Mouse (Mus musculus) lung, embryonic 16.5 days (tissue): ENCODE measurements around the gene Ccdc136. TPM values are rescaled to one million over a fixed set of nuclear protein-coding genes. Genes with fewer than 3 reads are reported as not detected.

Experiments used
- ATAC-seq: fragments of 200-750 bp; cut with Nextera tagmentation; 2 replicates; pipeline ENCODE4 v1.8.0; 2017; ENCODE audit warnings: low read depth, mild to moderate bottlenecking, moderate library complexity
- H3K27ac ChIP-seq: fragments of 300-500 bp; sonication (generic); 2 replicates; pipeline ENCODE4 v1.5.1; 2014; ENCODE audit warnings: mild to moderate bottlenecking, control low read depth, low read length
- H3K27me3 ChIP-seq: fragments of 300-500 bp; sonication (generic); 2 replicates; pipeline ENCODE4 v1.6.1; 2014; ENCODE audit warnings: low read depth, low read length, mixed read lengths; ENCODE audit not compliant: control insufficient read depth, insufficient read depth
- H3K36me3 ChIP-seq: fragments of 300-500 bp; sonication (generic); 2 replicates; pipeline ENCODE4 v1.6.1; 2014; ENCODE audit warnings: low read length; ENCODE audit not compliant: control insufficient read depth, insufficient read depth
- H3K4me1 ChIP-seq: fragments of 300-500 bp; sonication (generic); replicated peaks from 2 replicates; pipeline ENCODE4 v1.6.1; 2014; ENCODE audit warnings: low read length, mixed read lengths; ENCODE audit not compliant: control insufficient read depth, insufficient read depth
- H3K4me2 ChIP-seq: fragments of 300-500 bp; sonication (generic); 2 replicates; pipeline ENCODE4 v1.6.1; 2014; ENCODE audit warnings: low read depth, low read length, control low read depth
- H3K4me3 ChIP-seq: fragments of 300-500 bp; sonication (generic); 2 replicates; pipeline ENCODE4 v1.5.1; 2014; ENCODE audit warnings: mild to moderate bottlenecking, low read length, control low read depth
- H3K9ac ChIP-seq: fragments of 300-500 bp; sonication (generic); 2 replicates; pipeline ENCODE4 v1.6.1; 2014; ENCODE audit warnings: low read length, control low read depth
- H3K9me3 ChIP-seq: fragments of 300-500 bp; sonication (generic); 2 replicates; pipeline ENCODE4 v1.6.1; 2016; ENCODE audit warnings: low read length; ENCODE audit not compliant: control insufficient read depth
- WGBS: fragments of 180-500 bp; shearing (Covaris S2); extraction: QIAGEN DNeasy Blood & Tissue Kit; methylation state at CpG from one replicate; pipeline ENCODE4 v1.1.7; 2014; 5-methylcytosine and 5-hydroxymethylcytosine counted together
- polyA plus RNA-seq: library from polyadenylated mRNA; unstranded; fragments of >200 nt; fragmentation: Nextera tagmentation; extraction: Ambion mirVana; gene quantifications from 2 replicates; pipeline ENCODE4 v1.2.1, GENCODE M21; 2015

The Ccdc136 gene
- polyA plus RNA-seq, 1 experiment from 2014 or later: 13.8 TPM

- Histone ChIP-seq H3K4me1 (peaks cover 23% of the 10 kb centered on the region), H3K27ac (no peak overlapping the region), H3K4me2 (peak overlapping the region; percentile 94), H3K9me3 (no peaks in the 10 kb centered on the region), H3K4me3 (peak overlapping the region; percentile 65), H3K36me3 (no peaks in the 10 kb centered on the region), H3K27me3 (peaks cover 21% of the 10 kb centered on the region), H3K9ac (peak overlapping the region; percentile 74)
- no peak for ATAC-seq
Observed at GRCm38 (mm10) chr6:29432676-29433037, 36.5 kb downstream of the Ccdc136 start.

DNA sequence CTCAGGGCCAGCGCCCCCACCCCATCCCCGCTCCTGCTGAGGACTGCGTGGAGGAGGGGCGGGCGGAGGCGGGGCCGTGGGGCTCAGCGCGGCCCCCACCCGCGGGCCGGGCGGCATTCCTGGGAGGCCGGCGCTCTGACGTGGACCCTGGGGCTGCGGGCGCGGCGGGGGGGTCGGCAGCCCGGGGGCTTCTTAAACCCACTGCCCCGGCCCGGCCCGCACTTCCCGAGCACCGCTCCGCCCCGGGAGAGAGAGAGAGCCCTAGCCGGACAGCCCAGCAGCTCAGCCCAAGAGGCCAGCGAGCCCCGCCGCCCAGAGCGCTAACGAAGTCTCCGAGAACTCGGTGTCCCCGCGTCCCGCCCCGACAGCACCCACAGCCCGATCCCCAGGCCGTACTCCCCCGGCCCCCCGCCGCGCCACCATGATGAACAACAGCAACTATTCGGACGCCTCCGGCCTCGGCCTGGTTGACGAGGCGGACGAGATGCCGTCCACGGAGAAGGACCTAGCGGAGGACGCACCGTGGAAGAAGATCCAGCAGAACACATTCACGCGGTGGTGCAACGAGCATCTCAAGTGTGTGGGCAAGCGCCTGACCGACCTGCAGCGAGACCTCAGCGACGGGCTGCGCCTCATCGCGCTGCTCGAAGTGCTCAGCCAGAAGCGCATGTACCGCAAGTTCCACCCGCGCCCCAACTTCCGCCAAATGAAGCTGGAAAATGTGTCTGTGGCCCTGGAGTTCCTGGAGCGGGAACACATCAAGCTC, 37.1 kb downstream of the Ccdc136 start, which contains the start of gene Flnc:
TSS of gene Flnc (plus strand) at position 219 of the 766 bp plus-strand sequence.
- Histone ChIP-seq H3K9me3 (no peaks in the 10 kb centered on the region), H3K9ac (peak within 1 kb of the TSS; percentile 74), H3K36me3 (no peaks in the 10 kb centered on the region), H3K4me3 (peak within 1 kb of the TSS; percentile 65), H3K4me2 (peak within 1 kb of the TSS; percentile 94), H3K27me3 (peaks cover 21% of the 10 kb centered on the region), H3K4me1 (peaks cover 23% of the 10 kb centered on the region), H3K27ac (peak within 1 kb of the TSS; percentile 45; the same call in 1 of the 2 replicates)
- ATAC-seq: peak; percentile 28
- WGBS: under 1% methylated on average over 46 of the region's 77 CpGs

DNA sequence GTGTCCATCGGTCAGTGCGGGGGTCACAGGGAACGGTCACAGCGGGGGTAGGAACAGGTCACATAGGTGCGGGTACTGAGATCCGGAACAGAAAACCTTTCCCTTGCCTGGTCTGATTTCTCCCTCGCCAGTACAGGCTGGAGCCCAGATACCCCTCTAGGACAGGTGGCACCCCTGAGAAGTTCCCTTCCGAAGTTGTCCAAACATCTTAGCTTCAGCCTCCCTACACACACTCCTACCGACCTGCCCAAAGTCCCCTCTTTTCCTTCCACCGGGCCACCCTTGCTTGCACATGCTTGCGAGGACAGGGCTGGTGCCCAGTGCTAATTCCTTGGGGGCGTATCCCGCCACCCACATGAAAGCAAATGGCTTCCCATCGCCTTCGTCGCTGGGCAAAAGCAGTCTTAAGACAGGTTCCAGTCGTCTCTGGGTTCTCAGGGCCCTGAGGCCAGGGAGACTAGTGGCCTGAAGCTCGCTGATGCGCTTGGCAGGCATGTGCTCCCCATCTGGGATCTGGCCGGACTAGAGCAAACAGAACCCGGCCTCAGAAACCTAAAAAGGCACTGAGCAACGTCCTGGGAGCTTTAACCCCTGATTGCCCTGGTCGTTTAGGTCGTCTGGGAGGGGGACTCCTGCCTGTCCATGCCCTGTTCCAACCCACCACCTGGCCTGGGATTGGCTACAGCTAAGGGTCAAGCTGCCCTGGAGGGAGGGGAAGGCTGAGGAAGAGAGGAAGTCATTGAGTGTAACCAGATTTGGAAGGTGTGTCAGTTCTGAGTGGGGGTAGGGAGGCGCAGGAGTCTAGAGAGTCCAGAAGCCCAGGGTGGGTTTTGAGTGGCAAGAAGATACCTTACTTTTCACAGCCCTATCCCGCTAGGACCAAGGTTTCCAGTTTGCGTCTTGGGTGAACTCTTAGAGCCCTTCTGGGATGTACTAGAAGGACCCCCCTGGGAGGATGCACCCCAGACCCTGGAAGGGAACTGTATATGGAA, 38.0 kb downstream of the Ccdc136 start:
- peaks cover 21% of the 10 kb centered on the region for H3K27me3 ChIP-seq
- peak overlapping the region; percentile 94 for H3K4me2 ChIP-seq
- peaks cover 23% of the 10 kb centered on the region for H3K4me1 ChIP-seq
- no peaks in the 10 kb centered on the region for H3K9me3 ChIP-seq
- no peak for ATAC-seq
- peak overlapping the region; percentile 45; the same call in 1 of the 2 replicates for H3K27ac ChIP-seq
- 7% methylated on average over 27 of the region's 27 CpGs for WGBS
- H3K4me3 ChIP-seq: peak overlapping the region; percentile 65
- H3K36me3 ChIP-seq: no peaks in the 10 kb centered on the region
- H3K9ac ChIP-seq: peak overlapping the region; percentile 74

DNA sequence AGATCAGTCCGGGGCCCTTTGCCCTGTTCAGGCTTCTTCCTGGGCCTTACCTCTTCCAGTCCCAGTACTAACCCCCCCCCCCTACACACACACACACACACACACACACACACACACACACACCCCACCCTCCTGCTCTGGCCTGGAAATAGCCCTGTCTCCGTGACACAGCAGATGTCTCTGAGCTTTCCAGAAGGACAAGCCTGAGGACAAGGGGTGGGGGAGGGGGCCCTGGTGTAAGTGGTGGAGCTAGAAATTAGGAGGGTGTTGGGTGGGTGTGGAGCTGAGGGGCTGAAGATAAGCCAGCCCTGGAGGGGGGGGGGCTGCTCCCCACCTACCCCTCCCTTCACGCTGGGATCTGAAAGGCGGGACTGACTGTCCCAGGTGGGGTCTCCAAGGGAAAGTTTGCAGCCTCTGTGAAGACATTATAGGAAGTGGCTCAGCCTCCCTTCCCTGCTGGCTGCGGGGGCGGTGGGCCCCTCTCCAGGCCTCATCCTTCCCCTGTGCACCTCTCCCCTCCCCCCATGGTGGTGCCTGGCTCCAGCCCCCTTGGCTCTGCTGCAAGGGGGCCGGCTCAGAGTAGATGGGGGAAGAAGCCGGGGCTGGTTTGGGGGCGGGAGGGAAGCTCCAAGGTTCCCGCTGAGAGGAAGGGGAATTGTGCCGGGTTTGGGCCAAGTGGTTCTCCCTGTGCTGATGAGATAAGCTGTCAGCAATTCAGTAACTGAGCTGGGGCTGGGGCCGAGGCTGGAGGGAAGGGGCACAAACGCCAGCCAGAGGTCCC, 39.0 kb downstream of the Ccdc136 start:
- H3K36me3 ChIP-seq: no peaks in the 10 kb centered on the region
- peak; percentile 74 for ATAC-seq
- peak overlapping the region; percentile 94 for H3K4me2 ChIP-seq
- H3K27me3 ChIP-seq: peaks cover 21% of the 10 kb centered on the region
- H3K4me1 ChIP-seq: peaks cover 23% of the 10 kb centered on the region
- H3K9me3 ChIP-seq: no peaks in the 10 kb centered on the region
- H3K27ac ChIP-seq: peak overlapping the region; percentile 62
- H3K9ac ChIP-seq: peak overlapping the region; percentile 56
- H3K4me3 ChIP-seq: peak overlapping the region; percentile 65
- WGBS: 4% methylated on average over 13 of the region's 13 CpGs

- Histone ChIP-seq H3K4me2 (peak overlapping the region; percentile 94), H3K4me1 (peaks cover 23% of the 10 kb centered on the region), H3K9ac (peak overlapping the region; percentile 56; the same call in 1 of the 2 replicates), H3K27me3 (peaks cover 21% of the 10 kb centered on the region), H3K27ac (peak overlapping the region; percentile 62), H3K4me3 (peak overlapping the region; percentile 65), H3K36me3 (no peaks in the 10 kb centered on the region), H3K9me3 (no peaks in the 10 kb centered on the region)
- WGBS: 14% methylated on average over 6 of the region's 6 CpGs
- ATAC-seq: peak; percentile 47
Observed at GRCm38 (mm10) chr6:29435940-29436451, 39.9 kb downstream of the Ccdc136 start.

DNA sequence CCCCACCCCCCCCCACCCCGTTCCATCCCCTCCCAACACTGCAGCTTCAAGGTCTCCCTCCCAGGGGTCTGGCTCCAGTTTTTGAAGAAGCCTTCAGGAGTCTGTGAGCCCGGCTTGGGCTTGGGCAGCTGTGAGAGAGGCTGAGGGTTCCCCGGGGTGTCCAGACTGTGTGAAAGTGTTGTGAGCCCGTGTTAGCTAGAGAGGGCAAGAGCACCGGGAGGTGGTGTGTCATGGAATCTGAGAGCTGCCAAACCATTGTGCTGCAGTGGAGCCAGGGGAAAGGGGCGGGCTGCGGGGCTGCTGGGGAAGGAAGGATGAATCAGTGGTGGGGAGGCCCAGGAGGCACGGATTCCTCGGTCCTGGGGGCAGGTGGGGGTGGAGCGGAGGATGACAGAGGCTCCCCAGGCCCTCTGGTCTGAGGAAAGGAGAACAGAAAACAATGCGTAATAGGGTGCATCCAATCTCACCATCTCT, 40.4 kb downstream of the Ccdc136 start:
- Histone ChIP-seq H3K9me3 (no peaks in the 10 kb centered on the region), H3K4me1 (peaks cover 23% of the 10 kb centered on the region), H3K27ac (peak overlapping the region; percentile 62; the same call in 1 of the 2 replicates), H3K9ac (no peak overlapping the region), H3K36me3 (no peaks in the 10 kb centered on the region), H3K27me3 (peaks cover 20% of the 10 kb centered on the region), H3K4me2 (peak overlapping the region; percentile 94), H3K4me3 (peak overlapping the region; percentile 65; the same call in 1 of the 2 replicates)
- ATAC-seq: 0 out of 2 replicates have a peak, but pooled peaks have one; percentile 1
- 10% methylated on average over 11 of the region's 11 CpGs for WGBS

DNA sequence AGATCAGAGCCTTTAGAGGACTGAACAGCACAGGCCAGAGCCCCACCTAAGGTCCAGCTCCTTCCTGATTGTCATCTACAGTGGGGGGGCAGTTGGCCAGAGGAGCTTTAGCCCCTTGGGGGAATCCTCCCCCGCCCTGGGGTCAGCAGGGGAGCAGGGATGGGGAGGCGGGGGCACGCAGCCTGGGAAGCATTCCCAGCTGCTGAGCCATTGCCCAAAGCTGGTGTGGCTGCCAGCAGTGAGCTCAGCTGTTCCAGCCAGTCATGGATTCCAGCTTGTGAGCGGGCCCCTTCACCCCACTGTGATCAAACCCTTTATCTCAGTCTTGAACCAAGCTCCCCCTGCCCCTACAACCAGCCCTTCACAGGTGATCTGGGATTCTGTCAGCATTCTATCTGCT, 43.1 kb downstream of the Ccdc136 start:
- peaks cover 3% of the 10 kb centered on the region; the same call in 1 of the 2 replicates for H3K27me3 ChIP-seq
- no peak overlapping the region for H3K9ac ChIP-seq
- peaks cover 9% of the 10 kb centered on the region; the same call in 1 of the 2 replicates for H3K4me1 ChIP-seq
- no peak overlapping the region for H3K4me2 ChIP-seq
- H3K4me3 ChIP-seq: no peak overlapping the region
- no peaks in the 10 kb centered on the region for H3K9me3 ChIP-seq
- H3K27ac ChIP-seq: no peak overlapping the region
- no peak for ATAC-seq
- no peaks in the 10 kb centered on the region for H3K36me3 ChIP-seq
- 76% methylated on average over 4 of the region's 4 CpGs for WGBS

GRCm38 (mm10) chr6:29439789-29440188, 43.7 kb downstream of the Ccdc136 start:
- Histone ChIP-seq H3K27me3 (no peaks in the 10 kb centered on the region), H3K4me3 (no peak overlapping the region), H3K36me3 (no peaks in the 10 kb centered on the region), H3K27ac (no peak overlapping the region), H3K4me2 (no peak overlapping the region), H3K9ac (no peak overlapping the region), H3K9me3 (no peaks in the 10 kb centered on the region), H3K4me1 (peaks cover 9% of the 10 kb centered on the region; the same call in 1 of the 2 replicates)
- WGBS: 82% methylated on average over 6 of the region's 6 CpGs
- no peak for ATAC-seq
